Mouse (Mus musculus) kidney, postnatal 25 days (tissue): ENCODE results near the gene Cox20.

Experiments used
- DNase-seq, 2 experiments: peaks; one replicate each; pipeline ENCODE4 v3.0.0; 2021; ENCODE audit warnings: mixed read lengths in 2 of 2

The Cox20 gene

GRCm38 (mm10) chr1:178357776-178358710, 39.1 kb downstream of the Cox20 start:
- DNase-seq = no peak

- no peak for DNase-seq
These were observed 41.3 kb downstream of the Cox20 start for GRCm38 (mm10) chr1:178360264-178360663.

- DNase-seq = no peak
These were observed 41.8 kb downstream of the Cox20 start for GRCm38 (mm10) chr1:178360702-178361101.

GRCm38 (mm10) chr1:178365171-178365570, 46.2 kb downstream of the Cox20 start:
- DNase-seq = no peak

GRCm38 (mm10) chr1:178368121-178368520, 49.2 kb downstream of the Cox20 start:
- DNase-seq = no peak

- peak; percentile 90 to 96 for DNase-seq
These were observed 49.8 kb downstream of the Cox20 start for GRCm38 (mm10) chr1:178368548-178369271.

GRCm38 (mm10) chr1:178369272-178369651, 50.3 kb downstream of the Cox20 start:
- peak; percentile 65 to 85 for DNase-seq
